In genomic region chr10:111654364-111655226, GRCm38 (mm10) we compare ENCODE assay signal across 15 mouse cellular contexts.
DNase-seq lines count a peak whose midpoint lies in the region; ATAC-seq and TF ChIP-seq lines count a peak whose summit lies in the region.
"Had no signal": no experiment of that assay in that cellular context is flagged by ENCODE, and none has a peak within 500 bp of the region (broad histone marks: within the 10 kb centered on the region; RNA-seq: fewer than 3 reads in every experiment).

No protein-coding gene starts in this region.

- 50% methylated on average over 22 of the region's 22 CpGs for WGBS in midbrain, embryonic 15.5 days
- WGBS in midbrain, embryonic 11.5 days: 64% methylated on average over 22 of the region's 22 CpGs

- peaks cover 12% of the 10 kb centered on the region for H3K4me1 ChIP-seq in midbrain, embryonic 15.5 days
- 0 out of 2 replicates have a peak, but pooled peaks cover 3% of the 10 kb centered on the region for H3K4me1 ChIP-seq in midbrain, embryonic 11.5 days (ENCODE audit: control insufficient read depth, insufficient read depth, low read length)
- H3K4me1 ChIP-seq: midbrain, embryonic 12.5 days had no signal

- H3K9ac ChIP-seq in midbrain, embryonic 15.5 days: no peak overlapping the region
- no peak overlapping the region for H3K9ac ChIP-seq in midbrain, embryonic 11.5 days (ENCODE audit: low read length)
- H3K9ac ChIP-seq: forebrain, postnatal 0 days; lung, embryonic 14.5 days; midbrain, embryonic 12.5 days had no signal

- ATAC-seq in midbrain, embryonic 15.5 days (replicated peaks): 0 out of 2 replicates have a peak, but pooled peaks have one; percentile 31
- ATAC-seq in midbrain, embryonic 11.5 days (ENCODE audit: low FRiP score): no peak
- ATAC-seq in megakaryocyte progenitor cell, adult 5-6 weeks (replicated peaks; ENCODE audit: poor library complexity): peak; percentile 46
- ATAC-seq: forebrain, postnatal 0 days; inflammation-experienced regulatory T-cells, adult 6 months had no signal

- no peak overlapping the region for H3K4me2 ChIP-seq in midbrain, embryonic 15.5 days
- H3K4me2 ChIP-seq in midbrain, embryonic 11.5 days: no peak overlapping the region
- H3K4me2 ChIP-seq: lung, embryonic 14.5 days; midbrain, embryonic 12.5 days had no signal

- no peak for TF ChIP-seq CTCF in gastrocnemius, adult 2 months (IDR thresholded peaks at IDR 0.05)
- no peak for TF ChIP-seq CTCF in brain, embryonic 14.5 days (IDR thresholded peaks at IDR 0.05; ENCODE audit: borderline replicate concordance, extremely low read depth, insufficient read depth, insufficient read length)

- no peak for TF ChIP-seq POLR2A in brain, embryonic 14.5 days (IDR thresholded peaks at IDR 0.05; ENCODE audit: borderline replicate concordance, extremely low read depth, insufficient read depth, insufficient read length, poor library complexity, severe bottlenecking)

- peaks cover 24% of the 10 kb centered on the region for H3K27me3 ChIP-seq in midbrain, embryonic 15.5 days (replicated peaks)
- H3K27me3 ChIP-seq in midbrain, embryonic 11.5 days (ENCODE audit: control insufficient read depth, insufficient read depth, low read length): peaks cover 29% of the 10 kb centered on the region

- DNase-seq in gastrocnemius, adult 2 months: peak; percentile 24
- no peak for DNase-seq in gastrocnemius, postnatal 25 days
- DNase-seq in midbrain, embryonic 11.5 days (ENCODE audit: low spot score, missing footprints): no peak
- DNase-seq in brain, embryonic 14.5 days (ENCODE audit: low read depth): peak; percentile 27
- DNase-seq in lung, postnatal 4 days: no peak
- DNase-seq: forebrain, postnatal 0 days; gastrocnemius, postnatal 14 days; liver; lung, embryonic 14.5 days had no signal

- H3K27ac ChIP-seq in gastrocnemius, adult 2 months: no peak overlapping the region
- no peak overlapping the region for H3K27ac ChIP-seq in midbrain, embryonic 15.5 days
- H3K27ac ChIP-seq in midbrain, embryonic 11.5 days (ENCODE audit: low read depth, low read length): no peak overlapping the region
- H3K27ac ChIP-seq: kidney, postnatal 0 days; midbrain, embryonic 12.5 days had no signal

- H3K36me3 ChIP-seq in midbrain, embryonic 15.5 days (replicated peaks): no peaks in the 10 kb centered on the region
- no peaks in the 10 kb centered on the region for H3K36me3 ChIP-seq in midbrain, embryonic 11.5 days (ENCODE audit: control insufficient read depth, insufficient read depth, low read length)
- H3K36me3 ChIP-seq: midbrain, embryonic 12.5 days had no signal

- no peak overlapping the region for H3K4me3 ChIP-seq in gastrocnemius, adult 2 months
- no peak overlapping the region for H3K4me3 ChIP-seq in midbrain, embryonic 15.5 days
- no peak overlapping the region for H3K4me3 ChIP-seq in midbrain, embryonic 11.5 days (ENCODE audit: low read depth, low read length)
- H3K4me3 ChIP-seq: erythroblast, embryonic 14.5 days; midbrain, embryonic 12.5 days had no signal

- no peaks in the 10 kb centered on the region for H3K9me3 ChIP-seq in midbrain, embryonic 15.5 days
- H3K9me3 ChIP-seq in midbrain, embryonic 11.5 days (ENCODE audit: control insufficient read depth, low read length): no peaks in the 10 kb centered on the region
- H3K9me3 ChIP-seq: midbrain, embryonic 12.5 days had no signal

- intact Hi-C loops in gastrocnemius, adult 2 months (cut with DNase I): no loop called here

Comparison
In these comparisons a context has a peak if more than half of its experiments do, and no peak if none do; other contexts are left out.
1. DNase-seq: peak in gastrocnemius, adult 2 months (single experiment) and brain, embryonic 14.5 days (single experiment); none in gastrocnemius, postnatal 25 days (single experiment), midbrain, embryonic 11.5 days (single experiment) and lung, postnatal 4 days (0 of 2).